Mouse (Mus musculus): ENCODE data around the gene Zdhhc1. TPM values are rescaled to one million over a fixed set of nuclear protein-coding genes. Genes with fewer than 3 reads are reported as not detected.

Gene Zdhhc1
- polyA plus RNA-seq, 1 experiment = 45.4 TPM

DNA sequence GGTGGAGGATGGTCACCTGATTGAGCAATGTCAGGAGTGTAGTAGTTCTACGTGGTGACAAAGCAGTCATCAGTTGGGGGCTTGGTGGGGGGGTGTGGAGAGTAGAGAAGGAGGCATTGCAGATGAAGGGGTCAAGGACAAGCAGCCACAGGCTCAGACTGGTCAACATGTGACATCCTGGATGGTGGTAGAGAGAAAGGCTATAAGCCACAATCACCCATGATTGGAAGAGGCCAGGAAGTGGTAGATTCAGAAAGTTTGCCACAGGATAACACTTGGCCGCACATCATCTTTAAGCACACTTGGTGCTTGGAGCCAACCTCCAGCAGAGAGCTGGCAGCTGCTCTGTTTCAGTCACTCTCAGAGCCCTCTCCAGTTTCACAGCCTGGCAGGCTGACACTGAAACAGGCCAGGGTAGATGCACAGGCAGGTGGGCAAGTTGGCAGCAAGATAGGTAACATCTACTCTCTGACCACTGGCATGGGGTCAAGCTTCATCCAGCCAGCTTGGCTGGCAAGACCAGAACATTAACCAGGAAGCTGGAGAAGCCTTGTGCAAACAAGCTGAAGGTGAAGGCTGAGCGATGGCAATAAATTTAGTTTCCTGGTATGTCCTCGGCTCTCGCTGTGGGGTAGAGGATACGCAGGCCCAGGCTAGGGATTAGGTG lies 40.4 kb upstream of the Zdhhc1 start:
- H3K27me3 ChIP-seq (ENCODE audit: control insufficient read depth, insufficient read depth, low read length) = no peaks in the 10 kb centered on the region
- no peak overlapping the region for H3K27ac ChIP-seq (ENCODE audit: control insufficient read depth, insufficient read depth, low read depth, low read length)
- no peaks in the 10 kb centered on the region for H3K4me1 ChIP-seq (ENCODE audit: control insufficient read depth, insufficient read depth, low read length)
- no peaks in the 10 kb centered on the region; the same call in 1 of the 2 replicates for H3K36me3 ChIP-seq (ENCODE audit: control insufficient read depth, insufficient read depth, low read length)
- H3K4me3 ChIP-seq (ENCODE audit: control insufficient read depth, low read depth, low read length) = no peak overlapping the region
- TF ChIP-seq CTCF (IDR thresholded peaks at IDR 0.05; ENCODE audit: control insufficient read depth, insufficient read depth, insufficient replicate concordance, low read depth, low read length) (no peak), POLR2A (IDR thresholded peaks at IDR 0.05; ENCODE audit: control insufficient read depth, low read depth, low read length) (no peak)

DNA sequence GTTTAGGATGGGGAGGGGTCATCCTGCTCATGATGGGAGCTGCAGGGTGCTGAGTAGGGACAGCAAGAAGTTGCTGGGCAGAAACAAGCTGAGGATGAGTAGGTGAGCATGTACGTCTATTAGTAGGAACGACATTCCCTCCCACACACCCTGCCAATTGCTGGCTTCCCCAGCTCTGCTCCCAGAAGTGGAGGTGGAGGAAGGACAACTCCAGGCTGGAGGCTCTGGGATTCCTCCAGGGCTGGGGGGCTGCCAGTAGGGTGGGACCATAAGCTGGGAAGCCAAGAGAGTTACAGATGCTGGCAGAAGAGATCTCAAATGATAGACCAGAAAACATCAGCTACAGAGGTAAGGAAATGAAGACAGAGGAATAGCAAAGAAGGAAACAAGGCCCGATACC lies 39.8 kb upstream of the Zdhhc1 start:
- no peak overlapping the region for H3K4me3 ChIP-seq (ENCODE audit: control insufficient read depth, low read depth, low read length)
- no peak overlapping the region for H3K27ac ChIP-seq (ENCODE audit: control insufficient read depth, insufficient read depth, low read depth, low read length)
- no peaks in the 10 kb centered on the region; the same call in 1 of the 2 replicates for H3K36me3 ChIP-seq (ENCODE audit: control insufficient read depth, insufficient read depth, low read length)
- TF ChIP-seq CTCF (IDR thresholded peaks at IDR 0.05; ENCODE audit: control insufficient read depth, insufficient read depth, insufficient replicate concordance, low read depth, low read length) (no peak), POLR2A (IDR thresholded peaks at IDR 0.05; ENCODE audit: control insufficient read depth, low read depth, low read length) (no peak)
- H3K4me1 ChIP-seq (ENCODE audit: control insufficient read depth, insufficient read depth, low read length) = no peaks in the 10 kb centered on the region
- no peaks in the 10 kb centered on the region for H3K27me3 ChIP-seq (ENCODE audit: control insufficient read depth, insufficient read depth, low read length)

- H3K27me3 ChIP-seq (ENCODE audit: control insufficient read depth, insufficient read depth, low read length) = no peaks in the 10 kb centered on the region
- H3K4me1 ChIP-seq (ENCODE audit: control insufficient read depth, insufficient read depth, low read length) = no peaks in the 10 kb centered on the region
- H3K36me3 ChIP-seq (ENCODE audit: control insufficient read depth, insufficient read depth, low read length) = no peaks in the 10 kb centered on the region; the same call in 1 of the 2 replicates
- TF ChIP-seq CTCF (IDR thresholded peaks at IDR 0.05; ENCODE audit: control insufficient read depth, insufficient read depth, insufficient replicate concordance, low read depth, low read length) (peak; percentile 54; the same call in 1 of the 2 replicates), POLR2A (IDR thresholded peaks at IDR 0.05; ENCODE audit: control insufficient read depth, low read depth, low read length) (no peak)
- no peak overlapping the region for H3K27ac ChIP-seq (ENCODE audit: control insufficient read depth, insufficient read depth, low read depth, low read length)
- no peak overlapping the region for H3K4me3 ChIP-seq (ENCODE audit: control insufficient read depth, low read depth, low read length)
Observed at GRCm38 (mm10) chr8:105533892-105534329, 37.2 kb upstream of the Zdhhc1 start.

DNA sequence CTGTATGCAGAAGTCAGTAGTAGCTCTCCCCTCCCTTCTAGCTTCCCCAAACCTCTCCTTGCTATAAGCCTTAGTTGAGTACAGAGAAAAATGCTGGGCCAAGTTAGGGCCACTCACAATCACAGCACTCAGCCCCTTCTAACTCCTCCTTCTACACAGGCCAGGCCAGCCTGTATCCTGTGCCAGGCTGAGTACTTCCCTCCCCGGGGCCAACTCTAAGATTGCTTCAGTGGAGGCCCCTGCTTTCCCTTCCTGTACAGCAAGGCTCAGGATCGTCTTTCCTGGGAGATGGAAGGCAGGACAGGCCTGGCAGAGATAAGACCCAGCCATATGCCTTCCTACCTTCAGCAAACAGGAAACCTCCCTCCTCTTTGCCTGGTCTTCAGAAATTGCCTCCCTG lies 36.7 kb upstream of the Zdhhc1 start:
- no peaks in the 10 kb centered on the region; the same call in 1 of the 2 replicates for H3K36me3 ChIP-seq (ENCODE audit: control insufficient read depth, insufficient read depth, low read length)
- no peak overlapping the region for H3K27ac ChIP-seq (ENCODE audit: control insufficient read depth, insufficient read depth, low read depth, low read length)
- H3K4me1 ChIP-seq (ENCODE audit: control insufficient read depth, insufficient read depth, low read length) = no peaks in the 10 kb centered on the region
- no peak overlapping the region for H3K4me3 ChIP-seq (ENCODE audit: control insufficient read depth, low read depth, low read length)
- H3K27me3 ChIP-seq (ENCODE audit: control insufficient read depth, insufficient read depth, low read length) = no peaks in the 10 kb centered on the region
- no peak for TF ChIP-seq POLR2A (IDR thresholded peaks at IDR 0.05; ENCODE audit: control insufficient read depth, low read depth, low read length)
- no peak for TF ChIP-seq CTCF (IDR thresholded peaks at IDR 0.05; ENCODE audit: control insufficient read depth, insufficient read depth, insufficient replicate concordance, low read depth, low read length)

GRCm38 (mm10) chr8:105531774-105532173 lies 35.1 kb upstream of the Zdhhc1 start:
- H3K4me1 ChIP-seq (ENCODE audit: control insufficient read depth, insufficient read depth, low read length) = no peaks in the 10 kb centered on the region
- TF ChIP-seq POLR2A (IDR thresholded peaks at IDR 0.05; ENCODE audit: control insufficient read depth, low read depth, low read length) (no peak), CTCF (IDR thresholded peaks at IDR 0.05; ENCODE audit: control insufficient read depth, insufficient read depth, insufficient replicate concordance, low read depth, low read length) (peak; percentile 31; the same call in 1 of the 2 replicates)
- no peaks in the 10 kb centered on the region for H3K27me3 ChIP-seq (ENCODE audit: control insufficient read depth, insufficient read depth, low read length)
- H3K4me3 ChIP-seq (ENCODE audit: control insufficient read depth, low read depth, low read length) = no peak overlapping the region
- no peak overlapping the region for H3K27ac ChIP-seq (ENCODE audit: control insufficient read depth, insufficient read depth, low read depth, low read length)
- H3K36me3 ChIP-seq (ENCODE audit: control insufficient read depth, insufficient read depth, low read length) = no peaks in the 10 kb centered on the region; the same call in 1 of the 2 replicates

DNA sequence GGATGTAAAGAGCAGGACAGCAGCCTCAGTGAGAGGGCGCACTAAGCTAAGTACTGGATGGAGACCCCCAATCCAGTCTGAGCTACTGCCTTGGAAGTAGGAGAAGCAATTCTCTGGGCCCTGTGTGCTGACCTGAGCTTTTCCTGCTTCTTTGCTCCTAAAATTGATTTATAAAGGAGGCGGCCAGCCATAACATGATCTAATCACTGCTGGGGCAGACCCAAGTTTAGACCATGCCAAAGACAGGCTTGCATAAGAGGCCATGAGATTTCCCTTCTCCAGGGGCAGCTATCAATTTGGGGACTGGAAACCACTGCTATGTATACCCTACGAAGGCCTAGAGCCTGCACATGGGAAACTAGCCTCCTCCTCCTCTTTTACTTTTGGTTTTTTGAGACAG lies 32.6 kb upstream of the Zdhhc1 start:
- TF ChIP-seq CTCF (IDR thresholded peaks at IDR 0.05; ENCODE audit: control insufficient read depth, insufficient read depth, insufficient replicate concordance, low read depth, low read length) (no peak), POLR2A (IDR thresholded peaks at IDR 0.05; ENCODE audit: control insufficient read depth, low read depth, low read length) (no peak)
- H3K27me3 ChIP-seq (ENCODE audit: control insufficient read depth, insufficient read depth, low read length) = no peaks in the 10 kb centered on the region
- no peaks in the 10 kb centered on the region; the same call in 1 of the 2 replicates for H3K36me3 ChIP-seq (ENCODE audit: control insufficient read depth, insufficient read depth, low read length)
- no peak overlapping the region for H3K4me3 ChIP-seq (ENCODE audit: control insufficient read depth, low read depth, low read length)
- H3K27ac ChIP-seq (ENCODE audit: control insufficient read depth, insufficient read depth, low read depth, low read length) = no peak overlapping the region
- no peaks in the 10 kb centered on the region for H3K4me1 ChIP-seq (ENCODE audit: control insufficient read depth, insufficient read depth, low read length)

DNA sequence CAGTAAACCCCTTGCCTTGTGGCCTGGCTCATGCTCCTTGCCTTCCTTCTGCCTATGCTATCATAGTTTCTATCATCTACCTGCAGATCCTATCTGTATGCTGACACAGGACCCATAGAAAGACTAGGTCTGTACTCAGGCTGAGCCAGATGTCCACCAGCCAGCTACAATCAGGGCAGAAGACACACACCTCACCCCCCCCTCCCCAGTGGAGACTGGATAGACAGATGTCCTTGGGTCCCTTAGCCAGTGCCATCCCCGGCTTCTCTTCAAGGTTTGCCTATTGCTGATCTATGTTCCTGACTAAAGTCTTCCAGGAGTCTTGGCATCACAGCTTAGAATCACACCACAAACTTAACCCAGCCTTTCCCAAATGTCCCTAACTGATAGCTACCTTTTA lies 31.5 kb upstream of the Zdhhc1 start:
- H3K36me3 ChIP-seq (ENCODE audit: control insufficient read depth, insufficient read depth, low read length) = no peaks in the 10 kb centered on the region; the same call in 1 of the 2 replicates
- no peak for TF ChIP-seq CTCF (IDR thresholded peaks at IDR 0.05; ENCODE audit: control insufficient read depth, insufficient read depth, insufficient replicate concordance, low read depth, low read length)
- no peak for TF ChIP-seq POLR2A (IDR thresholded peaks at IDR 0.05; ENCODE audit: control insufficient read depth, low read depth, low read length)
- H3K27ac ChIP-seq (ENCODE audit: control insufficient read depth, insufficient read depth, low read depth, low read length) = no peak overlapping the region
- no peaks in the 10 kb centered on the region for H3K27me3 ChIP-seq (ENCODE audit: control insufficient read depth, insufficient read depth, low read length)
- no peaks in the 10 kb centered on the region for H3K4me1 ChIP-seq (ENCODE audit: control insufficient read depth, insufficient read depth, low read length)
- H3K4me3 ChIP-seq (ENCODE audit: control insufficient read depth, low read depth, low read length) = no peak overlapping the region

Measured in testis, adult 2 months (tissue).